Mouse (Mus musculus) urinary bladder, postnatal 4 days (tissue): ENCODE results near the gene Vmn2r61.

Experiments used
- DNase-seq, 2 experiments: peaks; one replicate each; pipeline ENCODE4 v3.0.0; 2021 to 2022; ENCODE audit warnings: low spot score in 2 of 2

The Vmn2r61 gene

GRCm38 (mm10) chr7:42259753-42260152 lies at the start of gene Vmn2r61:
TSS of gene Vmn2r61 (plus strand) at chr7:42260053.
- DNase-seq: no peak
